Mouse (Mus musculus) ES-E14 (cell line): ENCODE measurements at regions not wholly inside any gene's neighbourhood (a gene's known extent, or its start where the extent isn't known, plus 50 kb on each side); places are given as distances from the start of the nearest gene placed in this dataset.

Experiments
- DNase-seq: peaks from one replicate; pipeline ENCODE4 v3.0.0-alpha.2; 2013; ENCODE audit warnings: low read depth, low spot score
- H3K27ac ChIP-seq: 2 replicates; pipeline ENCODE4 v1.5.1; 2012; ENCODE audit warnings: low read depth, mild to moderate bottlenecking, low read length, moderate library complexity, mixed read lengths; ENCODE audit not compliant: poor library complexity, insufficient read depth, severe bottlenecking
- H3K36me3 ChIP-seq: 2 replicates; pipeline ENCODE4 v1.6.1; 2012; ENCODE audit warnings: mild to moderate bottlenecking, low read length, moderate library complexity, mixed read lengths; ENCODE audit not compliant: control insufficient read depth, poor library complexity, insufficient read depth, severe bottlenecking
- H3K4me1 ChIP-seq, 2 experiments: fragments of 150-350 bp in 1 of 2; sonication (generic) in 1 of 2; 2 replicates each; pipeline ENCODE4 v1.6.1; 2012; ENCODE audit warnings: low read length in 2 of 2, mild to moderate bottlenecking in 1 of 2, mixed read lengths in 1 of 2; ENCODE audit not compliant: control insufficient read depth in 2 of 2, insufficient read depth in 2 of 2, poor library complexity in 1 of 2
- H3K4me3 ChIP-seq, 2 experiments: fragments of 150-350 bp in 1 of 2; sonication (generic) in 1 of 2; 2 replicates each; pipeline ENCODE4 v1.5.1; 2012; ENCODE audit warnings: low read length in 2 of 2, low read depth in 1 of 2, mild to moderate bottlenecking in 1 of 2, mixed read lengths in 1 of 2; ENCODE audit not compliant: insufficient read depth in 1 of 2, poor library complexity in 1 of 2, severe bottlenecking in 1 of 2
- H3K9ac ChIP-seq: 2 replicates; pipeline ENCODE4 v1.6.1; 2012; ENCODE audit warnings: low read depth, mild to moderate bottlenecking, low read length, mixed read lengths; ENCODE audit not compliant: poor library complexity, insufficient read depth, severe bottlenecking
- H3K9me3 ChIP-seq: fragments of 150-350 bp; sonication (generic); 2 replicates; pipeline ENCODE4 v1.6.1; 2012; ENCODE audit warnings: low read depth, mild to moderate bottlenecking, low read length; ENCODE audit not compliant: control insufficient read depth, insufficient read depth
- CHD2 ChIP-seq: IDR thresholded peaks from 2 replicates; pipeline ENCODE4 v1.6.1; 2014; ENCODE audit warnings: mild to moderate bottlenecking, low read depth, low read length, inconsistent platforms
- HCFC1 ChIP-seq: IDR thresholded peaks from 2 replicates; pipeline ENCODE4 v1.6.1; 2012; ENCODE audit warnings: low read length, inconsistent platforms, borderline replicate concordance; ENCODE audit not compliant: insufficient read depth
- MAFK ChIP-seq: IDR thresholded peaks from 2 replicates; pipeline ENCODE4 v1.6.1; 2014; ENCODE audit warnings: mild to moderate bottlenecking, low read depth, low read length, inconsistent platforms; ENCODE audit not compliant: insufficient read depth
- ZC3H11A ChIP-seq: IDR thresholded peaks from 2 replicates; pipeline ENCODE4 v1.6.1; 2012; ENCODE audit warnings: low read depth, mild to moderate bottlenecking, inconsistent platforms, low read length, borderline replicate concordance
- ZNF384 ChIP-seq: IDR thresholded peaks from 2 replicates; pipeline ENCODE4 v1.6.1; 2012; ENCODE audit warnings: low read depth, low read length, inconsistent platforms
- in situ Hi-C, 2 experiments: fragments of 600-800 bp; cut with MboI; formaldehyde crosslinking; loops; one replicate each; pipeline ENCODE4 v1.15.1; 2025; ENCODE audit warnings: low sequenced_read_pairs in 2 of 2, inconsistent platforms in 1 of 2; ENCODE audit not compliant: unreplicated experiment in 2 of 2

DNA sequence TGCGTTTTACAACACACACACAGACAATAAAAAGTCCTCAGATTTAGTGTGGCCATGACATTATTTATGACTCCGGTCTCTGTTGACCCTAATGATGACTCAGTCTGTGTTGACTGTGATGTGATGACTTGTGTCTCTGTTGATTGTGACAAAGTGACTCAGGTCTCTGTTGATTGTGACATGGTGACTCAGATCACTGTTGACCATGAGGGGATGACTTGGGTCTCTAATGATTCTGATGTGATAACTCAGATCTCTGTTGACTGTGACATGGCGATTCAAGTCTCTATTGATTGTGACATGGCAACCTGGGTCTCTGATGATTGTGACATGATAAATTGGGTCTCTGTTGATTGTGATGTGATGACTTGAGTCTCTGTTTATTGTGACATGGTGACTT, 405.0 kb downstream of the Gpat3 start:
- no peaks in the 10 kb centered on the region for H3K9me3 ChIP-seq
- no peak overlapping the region for H3K27ac ChIP-seq
- in situ Hi-C loops: no loop called here
- H3K36me3 ChIP-seq: no peaks in the 10 kb centered on the region
- DNase-seq: no peak
- no peak overlapping the region for H3K9ac ChIP-seq
- no peak overlapping the region for H3K4me3 ChIP-seq
- no peaks in the 10 kb centered on the region for H3K4me1 ChIP-seq
- TF ChIP-seq CHD2: no peak
- TF ChIP-seq MAFK: no peak
- TF ChIP-seq ZNF384: no peak
- TF ChIP-seq HCFC1: no peak
- no peak for TF ChIP-seq ZC3H11A

DNA sequence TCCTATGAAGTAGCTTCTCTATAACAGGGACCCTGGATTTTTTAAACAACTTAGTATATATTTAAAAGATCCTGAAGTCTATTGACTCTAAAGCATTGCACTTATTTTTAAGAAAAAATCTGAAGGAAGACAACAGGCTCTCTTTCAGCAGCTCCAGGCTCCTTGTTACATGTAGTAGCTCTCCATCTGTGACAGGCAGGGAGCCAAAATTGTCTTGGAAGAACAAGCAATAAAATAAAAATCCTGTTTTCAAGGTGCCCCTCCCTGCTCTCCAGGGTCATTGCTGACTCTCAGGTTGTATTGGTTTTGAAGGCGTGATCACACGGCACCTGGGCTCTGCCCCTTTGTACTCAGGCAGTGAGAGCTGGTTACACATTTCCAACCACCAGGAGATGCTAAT, 397.1 kb downstream of the Gpat3 start:
- no peak for TF ChIP-seq ZC3H11A
- no peak for TF ChIP-seq CHD2
- TF ChIP-seq HCFC1: no peak
- no peak for TF ChIP-seq MAFK
- no peak for TF ChIP-seq ZNF384
- Histone ChIP-seq H3K9me3 (no peaks in the 10 kb centered on the region), H3K36me3 (no peaks in the 10 kb centered on the region), H3K4me3 (no peak overlapping the region), H3K4me1 (no peaks in the 10 kb centered on the region), H3K27ac (no peak overlapping the region), H3K9ac (no peak overlapping the region)
- no peak for DNase-seq
- in situ Hi-C loops: no loop called here

- Histone ChIP-seq H3K4me1 (no peaks in the 10 kb centered on the region), H3K9ac (no peak overlapping the region), H3K4me3 (no peak overlapping the region), H3K9me3 (no peaks in the 10 kb centered on the region), H3K27ac (no peak overlapping the region), H3K36me3 (no peaks in the 10 kb centered on the region)
- in situ Hi-C loops: no loop called here
- no peak for TF ChIP-seq ZC3H11A
- TF ChIP-seq CHD2: no peak
- TF ChIP-seq MAFK: no peak
- no peak for TF ChIP-seq HCFC1
- no peak for TF ChIP-seq ZNF384
- no peak for DNase-seq
These were observed 394.0 kb downstream of the Gpat3 start for GRCm38 (mm10) chr5:101239298-101240118.

DNA sequence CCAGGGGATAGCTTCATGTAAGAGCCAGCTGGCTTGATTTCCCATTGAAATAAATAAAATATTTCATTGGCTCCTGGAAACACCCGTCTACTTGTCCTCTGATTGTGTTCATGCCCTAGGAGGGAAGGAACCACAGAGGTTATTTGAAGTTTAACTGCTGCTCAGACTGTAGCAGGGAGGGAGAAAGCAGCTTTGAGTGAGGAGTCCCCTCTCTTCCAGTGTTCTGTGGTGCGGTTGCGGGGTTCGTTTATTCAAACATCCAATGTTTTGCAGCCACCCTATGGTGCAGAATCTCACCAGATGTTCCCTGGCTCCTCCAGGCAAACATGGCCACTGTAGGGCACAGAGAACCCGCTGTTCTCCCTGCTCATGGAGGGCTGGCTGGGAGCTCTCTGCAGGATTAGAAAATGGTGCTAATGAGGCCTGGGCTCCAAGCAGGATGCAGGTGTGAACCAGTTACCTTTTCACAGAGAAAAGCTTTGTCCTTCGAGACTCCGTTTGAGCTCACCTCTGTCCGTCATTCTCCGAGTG, 390.7 kb downstream of the Gpat3 start:
- in situ Hi-C loops: no loop called here
- Histone ChIP-seq H3K9ac (no peak overlapping the region), H3K9me3 (no peaks in the 10 kb centered on the region), H3K4me1 (no peaks in the 10 kb centered on the region), H3K27ac (no peak overlapping the region), H3K4me3 (no peak overlapping the region), H3K36me3 (no peaks in the 10 kb centered on the region)
- DNase-seq: no peak
- no peak for TF ChIP-seq ZC3H11A
- no peak for TF ChIP-seq MAFK
- TF ChIP-seq ZNF384: no peak
- TF ChIP-seq CHD2: no peak
- TF ChIP-seq HCFC1: no peak
